Mouse (Mus musculus) megakaryocyte, adult 5-6 weeks (primary cell): ENCODE data around the gene Gprc6a. TPM values are rescaled to one million over a fixed set of nuclear protein-coding genes. Genes with fewer than 3 reads are reported as not detected.

Experiments
- ATAC-seq: 2 replicates; pipeline ENCODE4 v1.8.0; 2016; ENCODE audit warnings: mild to moderate bottlenecking, inconsistent platforms; ENCODE audit not compliant: poor library complexity, severe bottlenecking
- total RNA-seq, 2 experiments: library from RNA; stranded (forward) in 1 of 2; stranded (reverse) in 1 of 2; fragments of 153-499, 151-499 nt in 1 of 2; fragments of 221-1000, 200-1000 nt in 1 of 2; gene quantifications; 2 replicates each; pipeline versions ENCODE4 v1.2.3 to v1.2.4; 2015 to 2017

Gene Gprc6a
- total RNA-seq (2015) (not detected in 2 replicates), total RNA-seq (2017) (not detected in 2 replicates)

DNA sequence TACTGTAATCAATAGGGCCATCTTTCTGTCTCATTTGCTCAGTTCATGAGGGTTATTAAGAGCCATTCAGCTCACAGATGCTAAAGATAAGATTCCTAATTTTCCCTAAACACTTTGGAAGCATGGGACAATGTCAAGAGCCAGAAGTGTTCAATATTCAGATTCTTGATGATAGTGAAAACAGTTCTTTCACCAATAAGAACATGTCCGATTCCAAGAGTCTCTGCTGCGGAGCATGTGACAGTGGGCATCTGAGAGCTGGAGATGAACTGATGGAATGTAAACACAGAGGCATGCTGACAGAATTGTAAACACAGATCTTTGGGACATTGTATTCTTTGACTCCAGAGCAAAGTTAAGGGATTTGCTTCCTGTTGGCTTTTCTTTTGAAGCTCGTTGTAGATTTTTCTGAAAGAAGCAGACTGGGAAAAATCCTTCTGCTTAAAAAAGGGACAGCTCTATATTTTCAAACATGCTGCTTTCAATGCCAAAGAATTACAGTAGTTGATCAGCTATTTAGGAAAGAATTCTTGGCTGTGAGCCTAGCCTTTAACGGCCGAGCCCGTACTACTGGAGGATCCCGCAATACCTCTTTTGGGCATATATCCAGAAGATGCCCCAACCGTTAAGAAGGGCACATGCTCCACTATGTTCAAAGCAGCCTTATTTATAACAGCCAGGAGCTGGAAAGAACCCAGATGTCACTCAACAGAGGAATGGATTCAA is at the start of gene Gprc6a:
TSS of gene Gprc6a (minus strand) at position 51 of the 726 bp plus-strand sequence.
- no peak for ATAC-seq

DNA sequence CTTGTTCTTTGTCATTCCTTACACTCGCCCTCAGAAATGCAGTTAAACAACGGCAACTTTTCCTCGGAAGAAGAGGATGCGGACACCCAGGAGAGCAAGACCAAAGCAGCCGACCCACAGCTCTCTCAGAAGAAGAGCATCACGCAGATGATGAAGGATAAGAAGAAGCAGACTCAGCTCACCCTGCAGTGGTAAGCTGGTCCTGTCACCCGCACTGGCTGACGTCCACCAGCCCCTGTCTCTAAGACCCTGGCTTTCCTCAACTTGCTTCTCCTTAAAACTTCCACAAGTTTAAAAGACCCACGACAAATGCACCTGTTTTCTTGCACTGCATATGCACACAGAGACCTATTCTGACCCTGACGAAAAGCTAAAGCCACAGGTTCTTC is 47.0 kb upstream of the Gprc6a start:
- ATAC-seq: no peak

DNA sequence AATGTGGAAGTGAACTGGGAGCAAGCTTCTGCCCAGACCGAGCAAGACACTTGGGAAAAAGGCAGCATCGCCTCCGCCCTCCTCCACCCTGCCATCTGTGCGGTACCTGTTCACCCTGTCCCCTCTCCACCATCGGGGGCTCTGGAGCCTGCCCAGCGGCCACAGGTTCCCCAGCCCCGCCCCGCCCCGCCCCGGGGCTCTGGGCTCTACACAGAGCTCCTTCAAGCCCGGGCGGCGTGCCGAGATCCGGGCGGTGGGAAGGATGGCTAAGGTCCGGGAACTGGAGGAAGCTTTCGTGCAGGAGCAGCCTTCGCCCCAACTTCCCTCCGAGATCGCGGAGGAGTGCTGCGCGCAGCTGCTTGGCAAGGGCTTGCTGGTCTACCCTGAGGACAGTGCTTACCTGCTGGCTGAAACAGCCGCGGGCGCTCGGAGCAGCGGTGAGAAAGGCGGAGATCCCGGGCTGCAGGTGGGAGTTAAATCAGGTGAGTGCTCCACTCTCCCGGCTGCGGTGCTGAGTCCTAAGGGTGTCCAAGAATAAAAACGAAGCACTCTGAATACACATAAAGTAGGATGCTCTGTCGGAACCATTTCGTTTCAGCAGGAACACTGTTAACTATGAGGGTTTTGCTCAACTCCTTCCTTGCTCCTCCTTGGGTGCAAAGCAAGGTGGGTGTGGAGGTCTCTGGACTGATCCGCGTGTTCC is 46.4 kb upstream of the Gprc6a start, which contains the start of gene Rfx6:
TSS of gene Rfx6 (plus strand) at position 209 of the 703 bp plus-strand sequence.
- ATAC-seq: no peak

DNA sequence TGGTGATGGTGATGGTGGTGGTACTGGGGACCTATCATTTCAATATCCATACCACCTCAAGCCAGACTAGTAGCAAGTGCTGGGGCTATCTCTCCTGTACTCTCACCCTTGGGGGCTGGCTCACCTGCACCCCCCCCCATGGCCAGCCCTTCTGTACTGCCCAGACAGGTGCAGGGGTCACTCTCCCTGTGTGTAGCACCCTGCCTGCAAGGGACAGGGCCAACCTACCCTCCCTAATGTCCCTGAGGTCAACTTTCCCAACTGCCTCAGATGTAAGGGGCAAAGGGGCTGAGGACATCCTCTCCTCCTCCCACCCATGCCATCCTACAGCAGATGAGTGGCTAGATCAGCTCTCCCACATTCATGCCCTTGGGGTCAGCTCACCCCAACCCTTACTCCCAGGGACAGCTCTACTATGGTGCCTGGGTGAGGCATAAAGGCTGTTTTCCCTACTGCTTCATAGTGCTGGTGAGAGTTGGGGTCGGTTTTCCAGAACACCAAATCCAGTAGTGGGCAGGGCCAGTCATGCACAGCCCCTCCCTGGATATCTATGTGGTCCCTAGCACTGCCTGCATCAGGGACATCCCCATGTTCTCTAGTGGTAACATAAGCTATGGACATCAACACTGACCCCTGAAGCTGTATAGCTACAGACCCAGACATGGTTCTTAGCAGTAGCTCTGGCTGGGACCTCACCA is 41.0 kb upstream of the Gprc6a start:
- no peak for ATAC-seq

DNA sequence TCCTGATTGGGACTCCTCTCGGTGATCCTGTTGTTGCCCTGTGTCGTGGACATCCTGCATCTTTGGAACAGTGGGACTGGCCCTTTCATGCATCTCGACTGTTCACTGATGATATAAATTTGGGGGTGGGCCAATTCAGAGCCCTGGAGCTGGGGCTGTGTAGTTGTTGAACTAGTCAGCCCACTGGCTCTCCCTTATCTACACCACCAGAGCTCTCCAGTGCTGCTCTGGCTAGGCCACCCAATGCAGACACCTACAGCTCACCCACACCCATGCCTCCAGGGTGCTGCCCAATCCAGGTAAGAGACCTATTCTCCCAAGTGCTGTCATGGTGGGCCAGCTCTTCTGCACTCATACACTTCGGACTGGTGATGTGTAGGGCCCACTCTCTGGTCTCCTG is 40.3 kb upstream of the Gprc6a start:
- no peak for ATAC-seq

DNA sequence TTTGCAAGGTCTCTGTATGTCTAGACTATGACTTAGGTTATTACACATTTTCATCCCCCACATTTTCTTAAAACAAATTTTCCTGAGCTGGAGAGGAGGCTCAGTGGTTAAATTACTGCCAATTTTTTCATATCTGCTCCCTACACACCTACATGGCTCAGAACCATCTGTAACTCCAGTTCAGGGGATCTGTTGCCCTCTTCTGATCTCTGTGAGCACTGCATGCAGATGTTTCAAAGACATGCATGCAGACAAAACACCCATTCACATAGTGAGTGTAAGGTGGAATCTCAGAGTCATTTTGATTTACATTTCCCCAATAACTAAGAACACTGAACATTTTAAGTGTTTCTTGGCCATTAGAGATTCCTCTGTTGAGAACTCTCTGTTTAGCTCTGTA is 38.1 kb upstream of the Gprc6a start:
- no peak; the same call in 1 of the 2 replicates for ATAC-seq

DNA sequence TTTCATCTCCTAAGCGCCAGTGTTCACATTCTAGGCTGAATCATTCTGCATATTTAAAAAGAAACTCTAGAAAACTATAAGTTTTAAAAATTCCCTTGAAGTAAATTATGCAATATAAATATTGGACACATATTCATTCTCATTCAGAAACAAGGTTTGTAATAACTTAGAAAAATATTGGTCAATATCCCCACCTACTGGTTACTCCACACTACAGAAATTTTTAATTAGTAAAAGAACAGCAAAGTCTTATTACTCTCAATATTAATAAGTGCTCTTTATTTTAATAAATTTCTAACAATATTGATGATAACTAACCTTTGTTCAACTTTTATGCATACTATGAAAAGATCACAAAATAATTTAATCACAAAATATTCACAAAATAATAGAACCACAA is 26.1 kb upstream of the Gprc6a start:
- ATAC-seq: no peak

DNA sequence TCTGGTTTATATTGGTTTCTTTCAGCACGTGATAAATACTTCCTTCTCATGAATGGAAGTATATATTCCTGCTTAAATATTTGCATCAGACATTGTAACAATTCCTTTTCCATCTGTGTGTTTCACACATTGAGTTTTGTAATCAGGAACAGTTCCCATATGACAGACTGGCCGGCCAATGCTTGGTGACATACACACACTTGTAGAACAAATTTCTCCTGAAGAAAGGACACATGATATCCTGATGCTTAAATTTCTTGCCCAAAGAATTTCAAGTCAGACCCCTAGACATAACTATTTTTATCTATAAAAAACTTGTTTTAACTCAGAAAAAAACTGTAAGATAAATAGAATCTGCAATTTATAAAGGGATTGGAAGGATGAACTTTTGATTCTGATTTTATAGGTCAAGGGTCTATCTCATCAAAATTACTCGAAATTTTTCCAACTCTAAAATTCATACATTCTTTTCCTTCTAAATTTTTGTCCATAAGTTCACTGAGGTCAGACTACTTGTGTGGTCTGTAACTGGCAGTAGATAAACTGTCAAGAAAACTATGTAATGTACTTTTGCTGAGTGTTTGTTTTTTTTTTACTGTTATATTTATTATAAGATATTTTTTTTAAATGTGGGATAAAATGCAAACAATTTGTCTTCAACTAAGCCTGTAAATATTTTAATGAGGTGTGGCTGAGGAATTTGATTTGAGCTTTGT is 18.4 kb upstream of the Gprc6a start:
- ATAC-seq: no peak

DNA sequence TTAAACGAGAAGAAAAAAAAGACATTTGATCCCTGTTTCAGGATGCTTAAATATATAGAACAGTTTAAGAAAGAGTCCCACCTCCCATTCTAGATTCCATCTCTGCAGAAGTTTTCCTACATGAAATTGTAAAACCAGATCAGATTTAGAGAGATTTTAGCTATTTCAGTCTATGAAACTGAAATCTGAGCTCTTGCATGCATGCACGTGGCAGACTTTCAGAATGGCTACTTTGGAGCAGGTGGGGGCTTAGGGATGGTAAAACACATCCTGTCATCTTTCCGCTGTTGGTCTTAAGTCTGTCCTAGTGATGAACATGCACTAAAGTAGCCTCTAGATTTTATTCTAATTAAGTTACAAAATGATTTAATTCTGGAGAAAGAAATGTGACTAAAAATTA is 10.1 kb downstream of the Gprc6a start:
- ATAC-seq: no peak

DNA sequence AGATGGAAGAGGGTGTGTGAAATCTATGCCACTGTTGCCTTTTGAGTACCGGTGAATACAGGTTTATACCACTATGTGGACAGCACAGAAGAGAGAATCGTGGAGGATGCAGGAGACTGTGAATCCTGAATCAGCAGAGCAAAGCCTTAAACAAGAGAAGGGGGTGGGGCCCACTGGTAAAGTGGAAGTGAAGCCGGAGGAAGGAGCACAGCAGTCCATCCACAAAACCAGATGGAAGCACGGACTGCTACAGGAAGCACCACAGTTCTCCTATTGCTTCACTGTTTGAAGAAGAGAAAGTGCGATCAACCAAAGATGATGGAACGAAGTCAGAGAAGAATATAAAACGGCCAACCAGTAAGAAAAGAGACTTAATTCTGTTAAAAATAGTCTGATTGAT is 11.1 kb downstream of the Gprc6a start:
- ATAC-seq: 0 out of 2 replicates have a peak, but pooled peaks have one; percentile 38

DNA sequence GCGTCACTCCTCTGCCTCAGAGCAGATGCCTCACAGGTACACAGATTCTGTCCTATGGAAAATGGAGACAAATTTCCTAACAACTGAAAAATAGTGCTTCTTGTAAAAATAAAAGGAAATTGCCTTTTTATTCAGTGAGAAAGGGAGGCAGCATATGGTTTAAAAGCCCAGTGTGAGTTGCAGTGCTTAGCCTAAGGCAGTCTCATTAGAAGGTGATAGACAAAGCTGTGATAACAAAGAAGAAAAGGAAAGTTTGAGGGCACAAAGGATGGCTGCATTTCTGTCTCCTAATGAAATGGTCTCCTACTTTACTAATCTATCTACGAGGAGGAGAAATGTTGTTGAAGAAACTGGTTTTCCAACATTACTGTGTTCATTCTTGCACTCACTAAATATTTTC is 12.7 kb downstream of the Gprc6a start:
- ATAC-seq: no peak

DNA sequence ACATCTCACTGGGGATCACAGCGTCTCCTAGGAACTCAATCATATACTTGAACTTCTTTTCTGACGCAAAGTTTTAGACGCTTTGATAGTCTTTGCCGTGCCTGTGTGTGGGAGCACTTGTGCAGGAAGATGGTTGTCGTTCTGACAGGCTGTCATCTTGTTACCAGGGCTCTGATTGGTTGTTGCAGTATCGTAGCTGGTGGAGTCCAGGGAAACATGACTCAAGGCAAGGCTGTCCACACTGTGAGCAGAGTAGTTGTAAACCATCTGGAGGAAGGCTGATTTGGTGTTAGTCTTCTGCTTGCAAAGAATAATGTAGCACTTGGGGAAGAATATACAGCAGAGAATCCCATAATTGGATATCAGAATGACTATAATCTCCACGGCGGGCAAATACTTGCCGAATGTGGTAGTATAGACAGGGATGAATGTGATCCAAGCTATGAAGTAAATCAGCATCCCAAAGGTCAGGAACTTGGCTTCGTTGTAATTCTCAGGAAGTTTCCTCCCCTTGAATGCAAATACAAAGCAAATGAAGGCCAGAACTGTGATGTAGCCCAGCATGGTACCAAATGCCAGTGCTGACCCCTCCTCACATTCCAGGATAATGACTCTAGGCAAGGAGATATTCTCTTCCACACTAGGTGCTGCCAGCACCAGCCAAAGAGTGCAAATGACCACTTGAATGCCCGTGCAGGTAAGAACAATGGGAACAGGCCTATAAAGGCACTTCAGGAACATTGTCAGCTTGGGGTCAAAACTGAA is 16.3 kb downstream of the Gprc6a start:
- ATAC-seq: no peak

DNA sequence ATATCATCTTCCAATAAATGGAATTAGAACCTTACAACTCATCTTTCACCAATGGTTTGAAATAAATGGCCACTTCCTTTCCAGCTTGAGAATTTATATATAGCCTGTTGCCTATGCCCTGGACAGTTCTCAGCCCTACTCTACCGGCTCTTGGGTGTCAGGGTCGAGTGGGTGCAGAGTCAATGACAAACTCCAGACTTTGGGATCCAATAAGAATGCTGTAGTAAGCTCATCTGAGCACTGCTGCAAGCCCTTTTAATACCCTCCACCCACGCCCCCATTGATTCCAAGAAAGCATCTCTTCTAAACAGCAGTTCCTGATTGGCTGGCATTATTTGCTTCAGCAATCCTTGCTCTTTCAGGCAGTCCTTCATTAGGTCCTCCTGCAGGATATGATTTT is 17.8 kb downstream of the Gprc6a start:
- no peak for ATAC-seq

DNA sequence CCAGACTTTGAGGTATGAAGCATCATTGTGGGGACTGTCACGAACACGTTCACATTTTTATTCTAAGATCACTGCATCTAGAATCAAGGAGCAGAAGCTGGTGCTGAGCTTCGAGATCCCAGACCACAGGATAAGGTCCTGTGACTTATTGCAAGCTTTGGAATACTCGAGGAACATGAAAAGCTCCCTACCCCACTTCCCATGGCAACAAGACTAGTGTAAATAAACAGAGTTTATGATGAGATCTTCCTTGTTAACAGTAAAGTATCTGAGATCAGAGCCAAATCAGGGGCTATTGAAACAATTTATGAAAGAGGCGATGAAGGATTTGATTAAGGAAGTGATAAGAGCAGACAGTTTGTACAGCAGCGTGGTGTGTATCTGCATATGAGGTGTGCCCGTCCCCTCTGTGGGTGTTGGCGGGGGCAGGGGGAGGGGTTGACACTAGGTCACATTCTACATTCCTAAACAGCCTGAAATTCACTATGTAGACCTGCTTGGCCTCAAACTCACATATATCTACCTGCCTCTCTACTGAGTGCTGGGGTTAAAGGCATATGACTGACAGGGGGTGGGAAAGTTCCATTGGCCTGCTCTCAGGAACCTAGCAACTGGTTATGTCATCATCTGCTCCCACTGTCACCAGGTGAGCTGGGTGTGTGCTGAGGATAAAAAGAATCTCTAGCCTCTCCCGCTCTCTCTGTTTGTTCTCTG is 19.1 kb downstream of the Gprc6a start:
- ATAC-seq: no peak

DNA sequence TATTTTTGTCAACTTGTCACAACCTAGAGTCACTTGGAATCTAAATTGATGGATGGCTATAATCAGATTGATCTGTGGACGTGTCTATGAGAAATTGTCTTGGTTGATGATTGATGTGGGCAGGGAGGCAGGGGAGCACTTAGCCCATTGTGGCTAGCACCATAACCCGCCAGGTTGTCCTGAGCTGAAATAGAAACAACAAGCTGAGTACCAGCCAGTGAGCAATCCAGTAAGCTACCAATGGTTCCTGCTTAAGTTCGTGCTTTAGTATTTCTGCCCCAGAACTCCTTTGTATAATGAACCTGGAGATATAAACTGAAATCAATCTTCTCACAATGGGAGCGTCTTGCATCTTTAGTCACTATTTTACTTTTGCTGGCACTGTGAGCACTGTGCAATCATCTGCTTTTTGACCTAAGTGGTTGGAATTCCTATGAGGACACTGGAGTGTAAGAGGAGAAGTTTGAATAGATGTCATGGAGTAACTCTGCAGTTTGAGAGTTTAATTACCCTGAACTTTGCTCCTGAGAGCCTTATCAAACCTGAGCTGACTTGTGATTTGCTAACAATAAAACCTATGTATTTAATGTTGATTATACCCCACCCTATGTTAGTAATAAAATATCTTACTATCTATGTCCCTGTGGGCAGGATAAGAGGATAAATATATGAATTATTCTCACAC is 21.4 kb downstream of the Gprc6a start:
- ATAC-seq: no peak

DNA sequence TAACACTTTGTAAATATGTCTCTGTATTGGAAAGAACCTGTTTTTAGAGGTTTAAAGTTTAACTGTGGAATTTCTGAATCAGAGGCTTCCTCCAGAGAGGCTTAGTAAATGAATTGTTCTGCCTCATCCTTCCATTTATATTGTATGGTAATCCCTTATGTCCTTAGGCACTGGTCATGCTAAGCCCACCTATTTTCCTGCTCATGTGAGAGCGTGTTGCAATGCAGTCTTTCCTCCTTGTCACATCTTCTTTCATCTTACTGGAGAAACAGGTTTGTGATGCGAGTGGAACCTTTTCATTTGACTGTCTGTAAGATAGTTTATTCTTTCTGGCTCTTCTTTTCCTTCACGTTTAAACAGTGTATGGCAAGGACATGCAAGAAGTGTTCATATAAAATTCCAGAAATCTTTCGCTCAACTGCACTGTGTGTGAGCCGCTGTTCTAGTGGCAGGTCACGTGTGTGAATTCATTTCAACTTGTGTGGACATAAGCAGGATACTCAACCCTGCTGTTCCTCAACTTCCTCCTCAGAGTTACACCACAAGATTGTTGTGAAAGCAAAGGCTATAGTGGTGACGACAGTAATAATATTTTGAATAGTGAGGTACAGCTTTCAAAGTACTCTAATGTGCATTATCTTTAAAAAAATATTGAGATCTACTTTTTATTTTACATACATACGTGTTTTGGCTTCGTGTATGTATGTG is 34.2 kb downstream of the Gprc6a start:
- ATAC-seq: peak; percentile 93

DNA sequence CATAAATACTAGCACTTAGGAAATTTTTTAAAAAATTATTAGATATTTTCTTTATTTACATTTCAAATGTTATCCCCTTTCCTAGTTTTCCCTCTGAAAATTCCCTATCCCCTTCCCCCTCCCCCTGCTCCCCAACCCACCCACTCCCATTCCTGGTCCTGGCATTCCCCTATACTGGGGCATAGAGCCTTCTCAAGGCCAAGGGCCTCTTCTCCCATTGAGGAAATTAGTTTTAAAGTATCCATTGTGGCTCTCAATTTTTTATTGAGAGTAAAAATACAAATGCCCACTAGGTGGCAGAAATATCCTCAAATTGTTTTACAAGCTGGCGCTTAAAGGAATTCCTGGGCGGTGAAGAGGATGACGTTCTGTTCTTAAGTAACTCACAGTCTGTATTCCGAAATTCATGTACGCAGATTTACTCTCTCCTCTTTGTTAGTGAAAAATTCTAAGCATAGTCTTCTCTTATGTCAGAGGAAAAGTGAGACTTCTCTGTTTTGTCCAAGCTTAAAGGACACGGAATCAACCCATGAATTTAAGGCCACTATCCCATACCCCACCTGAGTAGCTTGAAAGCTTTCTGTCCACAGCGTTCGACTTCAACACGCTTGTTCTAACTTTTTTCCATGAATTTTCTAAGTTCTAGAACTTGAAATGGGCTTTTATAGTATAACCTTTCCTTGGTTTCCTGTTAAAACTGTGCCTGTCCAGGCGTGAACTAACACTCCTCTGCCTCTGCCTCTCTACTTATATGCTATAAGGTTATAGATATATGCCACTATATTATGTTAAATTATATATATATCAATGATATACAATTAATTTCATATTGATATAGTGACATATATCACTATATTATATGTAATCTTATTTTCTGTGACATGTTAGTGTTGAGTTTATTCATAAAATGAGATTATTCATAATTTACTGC is 36.0 kb downstream of the Gprc6a start:
- peak; percentile 65 for ATAC-seq
